Mouse (Mus musculus) kidney, embryonic 14.5 days (tissue): Measurements from ENCODE around the gene Fam166b. TPM values are rescaled to one million over a fixed set of nuclear protein-coding genes. Genes with fewer than 3 reads are reported as not detected.

Experiments used
- ATAC-seq: fragments of 200-750 bp; cut with Nextera tagmentation; 2 replicates; pipeline ENCODE4 v1.8.0; 2017; ENCODE audit warnings: moderate number of reproducible peaks, mild to moderate bottlenecking, moderate TSS enrichment, moderate library complexity; ENCODE audit not compliant: low FRiP score, low TSS enrichment
- H3K27ac ChIP-seq: fragments of 300-500 bp; sonication (generic); 2 replicates; pipeline ENCODE4 v1.5.1; 2014; ENCODE audit warnings: low read depth, mild to moderate bottlenecking, low read length, moderate library complexity, mixed read lengths
- H3K27me3 ChIP-seq: fragments of 300-500 bp; sonication (generic); 2 replicates; pipeline ENCODE4 v1.6.1; 2014; ENCODE audit warnings: mild to moderate bottlenecking, low read length; ENCODE audit not compliant: control insufficient read depth, insufficient read depth
- H3K36me3 ChIP-seq: fragments of 300-500 bp; sonication (generic); 2 replicates; pipeline ENCODE4 v1.6.1; 2014; ENCODE audit warnings: low read length, mixed read lengths; ENCODE audit not compliant: control insufficient read depth, insufficient read depth
- H3K4me1 ChIP-seq: fragments of 300-500 bp; sonication (generic); 2 replicates; pipeline ENCODE4 v1.6.1; 2014; ENCODE audit warnings: low read length, mixed read lengths; ENCODE audit not compliant: control insufficient read depth, insufficient read depth
- H3K4me2 ChIP-seq: fragments of 300-500 bp; sonication (generic); replicated peaks from 2 replicates; pipeline ENCODE4 v1.6.1; 2014; ENCODE audit warnings: low read depth, mild to moderate bottlenecking, low read length
- H3K4me3 ChIP-seq: fragments of 300-500 bp; sonication (generic); 2 replicates; pipeline ENCODE4 v1.5.1; 2014; ENCODE audit warnings: mild to moderate bottlenecking, low read length
- H3K9ac ChIP-seq: fragments of 300-500 bp; sonication (generic); 2 replicates; pipeline ENCODE4 v1.6.1; 2014; ENCODE audit warnings: low read depth, mild to moderate bottlenecking, low read length, moderate library complexity
- H3K9me3 ChIP-seq: fragments of 300-500 bp; sonication (generic); 2 replicates; pipeline ENCODE4 v1.6.1; 2016; ENCODE audit warnings: low read length; ENCODE audit not compliant: control insufficient read depth
- WGBS: fragments of 180-500 bp; shearing (Covaris S2); extraction: QIAGEN DNeasy Blood & Tissue Kit; methylation state at CpG from one replicate; pipeline ENCODE4 v1.1.7; 2014; 5-methylcytosine and 5-hydroxymethylcytosine counted together
- polyA plus RNA-seq: library from polyadenylated mRNA; unstranded; fragments of >200 nt; fragmentation: Nextera tagmentation; extraction: Ambion mirVana; gene quantifications from 2 replicates; pipeline ENCODE4 v1.2.1, GENCODE M21; 2014

The Fam166b gene
- polyA plus RNA-seq, 1 experiment from 2014 or later: 0.38 TPM

DNA sequence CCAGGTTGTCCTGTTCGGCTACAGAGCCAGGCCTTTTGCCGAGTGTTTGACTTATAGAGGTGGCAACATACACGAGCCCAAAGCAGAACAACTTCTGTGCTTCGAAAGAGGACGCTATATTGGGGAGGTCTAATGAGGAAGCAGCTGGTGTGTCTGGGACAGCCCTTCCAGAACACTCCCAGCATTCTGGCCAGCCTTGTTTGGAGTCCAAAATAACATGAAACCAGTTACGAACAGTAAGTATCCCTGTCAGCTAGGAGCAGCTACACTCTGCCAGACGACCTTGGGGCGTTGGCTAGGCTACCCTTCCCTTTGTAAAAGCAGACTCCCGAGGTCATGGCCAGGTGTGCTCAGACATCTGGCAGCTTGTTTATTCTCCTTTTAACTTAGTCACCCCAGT is 26.7 kb downstream of the Fam166b start:
- Histone ChIP-seq H3K9me3 (no peaks in the 10 kb centered on the region), H3K9ac (no peak overlapping the region), H3K36me3 (no peaks in the 10 kb centered on the region), H3K27me3 (no peaks in the 10 kb centered on the region), H3K27ac (no peak overlapping the region), H3K4me2 (no peak overlapping the region), H3K4me3 (no peak overlapping the region), H3K4me1 (peaks cover 43% of the 10 kb centered on the region)
- no peak for ATAC-seq
- 63% methylated on average over 9 of the region's 9 CpGs for WGBS

DNA sequence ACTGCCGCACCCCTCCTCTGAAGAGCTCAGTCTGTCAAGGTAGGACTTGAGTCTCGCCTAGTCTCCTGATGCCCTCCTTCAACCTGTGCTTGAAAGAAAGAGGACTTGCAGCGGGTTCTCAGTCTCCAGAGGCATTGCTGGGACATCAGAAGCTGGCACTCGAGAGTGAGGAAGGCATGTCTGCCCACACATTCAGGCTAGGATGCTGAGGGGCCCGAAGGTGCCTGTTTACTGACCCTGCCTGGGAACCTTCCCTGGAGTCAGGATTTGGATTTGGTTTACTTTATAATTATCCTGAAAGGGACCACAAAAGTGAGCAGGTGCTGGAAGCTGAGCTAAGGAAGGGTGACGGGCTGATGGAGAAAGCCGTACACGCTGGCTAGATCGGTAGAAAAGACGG is 27.4 kb downstream of the Fam166b start:
- no peak overlapping the region for H3K9ac ChIP-seq
- no peaks in the 10 kb centered on the region for H3K36me3 ChIP-seq

DNA sequence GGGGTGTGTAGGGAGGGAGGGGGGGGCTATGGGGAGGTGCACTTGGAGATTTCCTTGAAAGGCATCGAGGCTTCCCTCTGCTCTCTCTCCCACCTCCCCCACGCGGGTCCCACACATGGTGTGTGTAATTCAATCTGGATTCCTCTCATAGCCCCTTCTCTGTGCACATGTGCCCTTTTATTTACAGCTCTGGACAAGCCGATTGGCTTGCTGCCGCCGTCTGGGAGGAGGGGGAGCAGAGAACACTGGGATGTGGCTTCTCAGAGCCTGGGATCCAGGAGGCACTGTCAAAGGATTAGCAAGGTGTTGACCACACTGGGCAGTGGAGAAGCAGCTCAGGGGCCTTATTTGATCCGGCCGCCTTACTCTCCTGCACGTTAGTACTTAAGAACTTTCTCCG is 28.0 kb downstream of the Fam166b start:
- Histone ChIP-seq H3K9me3 (no peaks in the 10 kb centered on the region), H3K4me2 (peak overlapping the region; percentile 24), H3K36me3 (no peaks in the 10 kb centered on the region), H3K27me3 (no peaks in the 10 kb centered on the region), H3K27ac (peak overlapping the region; percentile 33; the same call in 1 of the 2 replicates), H3K4me3 (no peak overlapping the region), H3K9ac (no peak overlapping the region), H3K4me1 (peaks cover 41% of the 10 kb centered on the region)
- ATAC-seq: peak; percentile 82
- WGBS: 18% methylated on average over 10 of the region's 10 CpGs

More for the DNA sequence above, 27.4 kb downstream of the Fam166b start:
- peak overlapping the region; percentile 24 for H3K4me2 ChIP-seq
- WGBS: 82% methylated on average over 10 of the region's 10 CpGs
- peaks cover 43% of the 10 kb centered on the region for H3K4me1 ChIP-seq
- no peaks in the 10 kb centered on the region for H3K27me3 ChIP-seq
- no peak for ATAC-seq
- H3K4me3 ChIP-seq: no peak overlapping the region
- no peaks in the 10 kb centered on the region for H3K9me3 ChIP-seq
- peak overlapping the region; percentile 32; the same call in 1 of the 2 replicates for H3K27ac ChIP-seq

DNA sequence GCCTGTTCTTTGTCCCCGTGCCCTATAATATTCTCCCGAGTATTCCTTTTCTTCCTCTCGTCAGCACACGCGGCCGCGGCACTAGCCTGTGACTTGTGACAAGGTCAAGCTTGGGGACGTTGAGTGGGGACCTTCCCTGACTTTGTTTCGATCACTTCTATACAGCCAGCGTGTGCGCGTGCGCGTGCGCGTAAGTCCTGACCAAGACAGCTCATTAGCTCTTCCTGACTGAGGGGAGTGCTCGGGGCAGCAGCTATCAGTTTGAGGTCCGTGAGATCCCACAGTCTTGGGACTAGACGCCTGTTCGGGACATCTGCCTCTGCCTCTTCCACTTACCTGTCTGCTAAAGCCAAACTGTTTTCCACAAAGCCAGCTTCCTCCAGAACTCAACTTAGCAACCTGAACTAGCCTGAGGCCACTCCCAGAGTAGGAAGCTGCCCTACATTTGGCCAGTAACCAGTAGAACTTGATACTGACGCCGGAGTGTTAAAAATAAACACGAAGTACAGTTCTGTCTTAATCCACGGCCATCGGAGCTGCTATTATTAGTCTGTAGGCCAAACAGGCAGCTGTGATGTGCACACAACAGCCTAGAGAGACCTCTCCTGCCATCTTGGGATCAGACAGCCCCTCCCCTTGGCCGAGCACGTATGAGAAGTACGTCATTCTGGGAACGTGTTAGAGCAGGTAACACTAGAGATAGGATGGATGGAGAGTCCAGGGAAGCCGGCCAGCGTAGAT is 29.4 kb downstream of the Fam166b start:
- 74% methylated on average over 31 of the region's 31 CpGs for WGBS
- Histone ChIP-seq H3K4me2 (no peak overlapping the region), H3K9me3 (no peaks in the 10 kb centered on the region), H3K4me3 (no peak overlapping the region), H3K27me3 (no peaks in the 10 kb centered on the region), H3K27ac (peak overlapping the region; percentile 33), H3K9ac (no peak overlapping the region), H3K36me3 (no peaks in the 10 kb centered on the region), H3K4me1 (peaks cover 40% of the 10 kb centered on the region)
- ATAC-seq: no peak

DNA sequence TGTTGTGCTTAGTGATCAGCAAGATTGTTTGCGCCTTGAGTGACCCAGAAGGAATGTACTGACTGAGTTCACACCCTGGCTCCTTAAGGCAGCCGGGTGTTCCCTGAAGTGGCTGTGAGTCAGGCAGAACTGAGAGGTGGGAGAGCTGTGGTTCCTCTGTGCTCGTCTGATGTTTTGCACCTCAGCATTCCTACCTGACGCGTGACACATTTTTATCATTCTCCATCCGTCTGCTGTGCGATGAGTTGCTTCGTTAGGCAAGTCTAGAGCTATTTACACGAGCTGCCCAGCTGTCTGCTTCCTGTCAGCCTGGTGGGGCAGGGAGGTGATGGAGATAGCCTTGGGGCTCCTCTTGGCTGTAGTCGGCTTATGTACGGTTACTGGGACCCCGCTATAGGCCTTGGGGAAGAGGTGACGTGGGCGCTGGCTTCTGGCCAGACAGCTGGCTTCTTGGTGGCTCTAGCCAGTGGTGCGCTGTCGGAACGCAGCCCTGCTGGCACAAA is 30.1 kb downstream of the Fam166b start:
- Histone ChIP-seq H3K9ac (no peak overlapping the region; the same call in 1 of the 2 replicates), H3K4me1 (peaks cover 46% of the 10 kb centered on the region), H3K4me3 (no peak overlapping the region), H3K9me3 (no peaks in the 10 kb centered on the region), H3K4me2 (no peak overlapping the region), H3K27ac (peak overlapping the region; percentile 33; the same call in 1 of the 2 replicates), H3K36me3 (no peaks in the 10 kb centered on the region), H3K27me3 (no peaks in the 10 kb centered on the region)
- 53% methylated on average over 17 of the region's 17 CpGs for WGBS
- no peak for ATAC-seq

DNA sequence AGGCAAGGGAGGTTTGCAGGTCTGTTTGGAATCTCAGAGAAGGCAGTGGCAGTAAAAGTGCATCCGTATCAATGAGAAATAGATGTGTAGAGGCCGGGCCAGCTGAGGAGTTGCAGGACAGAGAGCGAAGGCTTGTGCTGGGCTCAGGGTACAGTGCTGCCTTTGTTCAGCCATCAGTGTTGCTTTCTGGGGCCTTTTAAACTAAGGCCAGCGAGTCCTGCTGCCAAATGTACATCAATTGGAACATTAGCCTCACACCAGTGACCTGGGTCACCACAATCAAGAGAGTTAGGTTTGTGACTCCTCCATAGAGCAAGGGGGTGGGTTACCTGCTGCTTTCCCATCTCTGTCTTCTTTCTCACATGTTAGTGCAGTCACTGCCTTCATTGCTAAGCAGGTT is 30.9 kb downstream of the Fam166b start:
- Histone ChIP-seq H3K4me3 (no peak overlapping the region), H3K27me3 (no peaks in the 10 kb centered on the region), H3K36me3 (no peaks in the 10 kb centered on the region), H3K4me2 (no peak overlapping the region), H3K27ac (no peak overlapping the region), H3K9ac (no peak overlapping the region), H3K4me1 (peaks cover 48% of the 10 kb centered on the region), H3K9me3 (no peaks in the 10 kb centered on the region)
- 68% methylated on average over 4 of the region's 4 CpGs for WGBS
- no peak for ATAC-seq

DNA sequence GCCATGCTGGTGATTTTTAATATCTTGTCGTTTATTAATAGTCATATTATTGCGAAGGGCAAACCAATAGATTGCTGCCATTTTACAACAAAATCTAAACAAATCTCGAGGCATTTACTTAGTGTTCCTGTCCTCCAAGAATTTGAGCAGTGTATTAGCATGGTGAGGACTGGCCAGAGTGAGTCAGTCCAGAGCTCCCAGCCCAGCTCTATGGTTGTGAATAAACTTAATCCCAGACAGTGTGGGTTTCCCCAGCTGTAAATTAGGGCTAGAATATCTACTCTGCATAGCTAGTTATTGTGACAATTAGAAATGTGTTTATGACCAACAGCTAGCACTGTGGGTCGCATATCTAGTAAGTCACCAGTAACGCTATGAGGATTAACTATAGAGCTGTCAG is 32.6 kb downstream of the Fam166b start:
- H3K27ac ChIP-seq: no peak overlapping the region
- H3K9ac ChIP-seq: no peak overlapping the region
- ATAC-seq: no peak
- no peaks in the 10 kb centered on the region for H3K9me3 ChIP-seq
- H3K4me2 ChIP-seq: no peak overlapping the region
- no peaks in the 10 kb centered on the region for H3K27me3 ChIP-seq
- 86% methylated on average over 5 of the region's 5 CpGs for WGBS
- H3K4me1 ChIP-seq: peaks cover 44% of the 10 kb centered on the region
- no peak overlapping the region for H3K4me3 ChIP-seq
- no peaks in the 10 kb centered on the region for H3K36me3 ChIP-seq

DNA sequence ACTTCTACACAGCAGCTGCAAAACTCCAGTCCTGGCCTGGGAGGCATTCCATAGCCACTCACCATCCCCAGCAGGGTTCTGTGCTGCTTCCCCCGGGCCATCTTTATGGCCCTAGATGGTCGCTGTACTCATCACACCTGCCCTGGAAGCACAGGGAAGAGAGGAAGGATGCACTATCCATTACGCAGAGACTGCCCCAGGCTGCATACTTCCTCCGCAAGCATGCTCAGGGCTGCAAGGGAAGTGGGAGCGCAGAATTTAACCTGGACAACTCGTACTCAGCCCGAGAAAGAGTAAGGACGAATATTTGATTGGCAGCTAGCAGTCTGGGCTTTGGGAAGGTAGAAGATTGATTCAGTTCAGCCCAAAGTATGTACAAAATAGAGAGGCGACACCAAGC is 33.1 kb downstream of the Fam166b start:
- H3K9ac ChIP-seq: no peak overlapping the region
- no peak overlapping the region for H3K27ac ChIP-seq
- H3K4me2 ChIP-seq: no peak overlapping the region
- no peaks in the 10 kb centered on the region for H3K36me3 ChIP-seq
- H3K9me3 ChIP-seq: no peaks in the 10 kb centered on the region
- ATAC-seq: no peak
- no peaks in the 10 kb centered on the region for H3K27me3 ChIP-seq
- H3K4me3 ChIP-seq: no peak overlapping the region
- peaks cover 39% of the 10 kb centered on the region for H3K4me1 ChIP-seq
- 70% methylated on average over 9 of the region's 9 CpGs for WGBS

DNA sequence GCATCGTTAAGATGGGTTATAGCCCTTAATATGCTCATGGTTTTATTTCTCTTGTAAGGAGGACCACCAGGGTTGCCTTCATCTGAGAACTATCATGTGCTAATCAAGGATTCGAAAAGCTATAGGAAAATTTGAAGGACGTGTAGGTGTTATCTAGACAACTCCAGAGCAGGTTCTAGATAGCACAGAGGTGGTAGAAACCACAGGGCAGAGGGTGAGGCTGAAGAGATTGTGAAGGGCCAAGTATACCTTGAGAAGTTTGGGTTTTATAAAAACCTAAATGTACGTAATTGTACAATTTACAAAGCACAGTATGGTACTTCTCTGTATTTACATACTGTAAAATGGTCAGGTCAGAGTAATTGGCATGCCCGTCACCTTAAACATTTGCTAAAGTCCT is 33.8 kb downstream of the Fam166b start:
- Histone ChIP-seq H3K4me1 (peaks cover 32% of the 10 kb centered on the region), H3K27me3 (no peaks in the 10 kb centered on the region), H3K4me2 (peak overlapping the region; percentile 19; the same call in 1 of the 2 replicates), H3K27ac (peak overlapping the region; percentile 90), H3K4me3 (no peak overlapping the region), H3K9ac (peak overlapping the region; percentile 23; the same call in 1 of the 2 replicates), H3K36me3 (no peaks in the 10 kb centered on the region), H3K9me3 (no peaks in the 10 kb centered on the region)
- 81% methylated on average over 5 of the region's 5 CpGs for WGBS
- ATAC-seq: no peak
